Mouse (Mus musculus): ENCODE measurements around the gene Sigmar1.
"Not testable (repeated sequence)": the region's sequence is repeated elsewhere in the genome, so short reads cannot be mapped to it uniquely, and the experiment has no call there.

Gene Sigmar1

DNA sequence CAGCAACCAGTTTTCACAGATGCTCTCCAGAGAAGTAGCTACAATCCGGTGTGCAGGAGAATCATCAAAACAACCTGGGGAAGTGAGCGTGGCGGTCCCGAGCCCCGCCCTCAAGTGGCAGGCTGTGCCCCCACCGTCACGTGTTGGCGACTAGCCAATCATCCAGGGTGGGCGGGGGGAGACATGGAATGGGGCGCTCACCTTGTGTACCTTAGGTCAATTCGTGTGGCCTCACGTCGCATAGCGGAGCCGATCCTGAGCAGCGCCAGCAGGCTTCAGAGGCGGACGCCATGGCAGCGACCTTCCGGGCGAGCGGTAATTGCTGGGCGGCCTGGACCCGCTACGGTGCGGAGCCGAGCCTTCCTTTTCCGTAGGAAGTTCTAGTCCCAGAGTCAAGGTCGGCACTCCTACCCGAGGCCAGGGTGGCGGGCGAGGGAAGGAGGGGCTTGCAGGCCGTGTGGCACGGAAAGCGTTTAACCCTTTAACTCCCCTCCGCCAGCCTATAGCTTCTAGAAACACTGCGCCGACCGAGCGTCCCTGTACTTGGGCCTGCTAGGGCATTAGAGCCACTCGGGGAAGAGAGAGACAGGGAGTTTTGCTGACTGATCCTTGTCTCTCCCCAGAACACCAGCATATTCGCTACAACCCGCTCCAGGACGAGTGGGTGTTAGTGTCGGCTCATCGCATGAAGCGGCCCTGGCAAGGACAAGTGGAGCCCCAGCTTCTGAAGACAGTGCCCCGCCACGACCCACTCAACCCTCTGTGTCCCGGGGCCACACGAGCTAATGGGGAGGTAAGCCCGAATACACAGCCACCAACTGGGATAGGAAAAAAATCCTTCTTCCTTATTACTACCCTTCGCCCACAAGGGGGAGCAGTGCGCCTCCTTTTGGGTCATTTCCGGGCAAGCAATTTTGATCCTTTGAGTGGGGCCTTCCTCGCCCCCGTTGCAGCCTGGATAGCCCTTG, at the start of gene Sigmar1:
TSS of gene Sigmar1 (minus strand) at position 820 of the 968 bp plus-strand sequence.
- DNase-seq (ENCODE audit: low read depth, low spot score) = peak; percentile 97

DNA sequence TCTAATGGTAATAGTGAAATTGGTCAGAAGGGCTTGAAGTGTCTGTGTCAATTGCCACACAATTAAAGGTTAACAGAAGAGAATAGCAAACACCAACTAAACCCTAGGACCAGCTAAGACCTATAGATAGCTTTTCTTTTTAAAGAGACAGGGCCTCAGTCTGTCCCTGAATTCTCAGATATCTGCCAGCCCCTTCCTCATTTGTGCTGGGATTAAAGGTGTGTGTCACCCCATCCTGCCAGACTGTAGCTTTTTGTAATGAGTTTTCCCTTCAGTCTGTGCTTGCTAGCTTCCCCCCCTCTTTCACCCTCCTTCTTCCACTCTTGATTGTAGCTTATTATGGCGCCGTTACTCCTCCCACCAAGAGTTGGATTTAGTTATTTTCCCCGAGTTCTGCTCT, 27.2 kb upstream of the Sigmar1 start:
- not testable (repeated sequence) for DNase-seq (ENCODE audit: low read depth, low spot score)

DNA sequence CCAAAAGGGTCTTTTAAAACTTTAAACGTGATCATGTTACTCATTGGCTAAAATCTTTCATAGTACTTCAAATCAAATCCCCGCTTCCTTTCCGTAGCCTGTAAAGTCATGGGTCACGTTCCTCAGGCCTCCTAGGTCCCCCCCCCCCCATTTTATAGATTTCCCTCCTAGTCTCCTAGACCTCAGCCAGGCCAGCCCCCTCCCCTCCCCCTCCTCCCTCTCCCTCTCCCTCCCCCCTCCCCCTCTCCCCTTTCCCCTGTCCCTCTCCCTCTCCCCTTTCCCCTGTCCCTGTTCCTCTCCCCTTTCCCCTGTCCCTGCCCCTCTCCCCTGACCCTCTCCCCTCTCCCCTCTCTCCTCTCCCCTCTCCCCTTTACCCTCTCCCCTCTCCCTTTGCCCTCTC, 26.8 kb upstream of the Sigmar1 start:
- DNase-seq (ENCODE audit: low read depth, low spot score) = not testable (repeated sequence)

- DNase-seq (ENCODE audit: low read depth, low spot score) = not testable (repeated sequence)
Observed at GRCm38 (mm10) chr4:41781748-41782485, 26.0 kb upstream of the Sigmar1 start.

DNA sequence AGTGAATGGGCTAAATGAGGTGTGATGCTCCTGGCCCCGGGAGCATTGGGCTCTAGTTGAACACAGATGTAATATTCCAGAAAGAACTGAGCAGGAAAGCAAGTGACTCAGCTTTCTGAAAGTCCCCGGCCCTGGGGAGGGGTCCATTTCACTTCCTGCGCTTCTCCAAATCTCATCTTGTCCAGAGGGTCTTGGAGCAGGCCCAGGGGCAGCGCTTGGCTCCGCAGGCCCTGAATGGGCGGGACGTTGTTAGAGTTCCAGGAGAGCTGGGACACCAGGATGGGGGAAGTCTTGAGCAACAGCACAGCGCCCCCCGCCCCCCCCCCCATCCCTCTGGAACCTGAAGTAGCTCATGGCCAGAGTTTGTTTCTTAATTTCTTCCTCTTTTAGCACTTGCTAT, 25.3 kb upstream of the Sigmar1 start:
- DNase-seq (ENCODE audit: low read depth, low spot score) = not testable (repeated sequence)

DNA sequence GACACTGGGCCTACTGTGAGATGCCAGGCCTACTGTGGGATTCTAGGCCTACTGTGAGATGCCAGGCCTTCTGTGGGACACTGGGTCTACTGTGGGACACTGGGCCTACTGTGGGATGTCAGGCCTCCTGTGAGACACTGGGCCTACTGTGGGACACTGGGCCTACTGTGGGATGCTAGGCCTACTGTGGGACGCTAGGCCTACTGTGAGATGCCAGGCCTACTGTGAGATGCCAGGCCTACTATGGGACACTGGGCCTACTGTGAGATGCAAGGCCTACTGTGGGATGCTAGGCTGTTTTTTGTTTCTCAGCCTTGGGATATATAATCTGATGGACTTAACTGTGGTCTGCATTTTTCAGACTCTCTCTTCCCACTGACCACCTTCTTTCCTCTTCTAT, 19.9 kb upstream of the Sigmar1 start:
- DNase-seq (ENCODE audit: low read depth, low spot score) = not testable (repeated sequence)

- DNase-seq (ENCODE audit: low read depth, low spot score) = not testable (repeated sequence)
Observed at GRCm38 (mm10) chr4:41774506-41774905, 18.5 kb upstream of the Sigmar1 start.

- peak; percentile 83 for DNase-seq (ENCODE audit: low read depth, low spot score)
Observed at GRCm38 (mm10) chr4:41774002-41774401, 18.0 kb upstream of the Sigmar1 start, which contains the start of gene Ccl27a. Gene Ccl27a, minus strand, starts transcription at chr4:41774247.

GRCm38 (mm10) chr4:41773502-41773901, 17.5 kb upstream of the Sigmar1 start:
- DNase-seq (ENCODE audit: low read depth, low spot score) = peak; percentile 75

- not testable (repeated sequence) for DNase-seq (ENCODE audit: low read depth, low spot score)
Observed at GRCm38 (mm10) chr4:41772946-41773345, 17.0 kb upstream of the Sigmar1 start.

- DNase-seq (ENCODE audit: low read depth, low spot score) = not testable (repeated sequence)
Observed at GRCm38 (mm10) chr4:41767301-41767700, 11.3 kb upstream of the Sigmar1 start.

- not testable (repeated sequence) for DNase-seq (ENCODE audit: low read depth, low spot score)
Observed at GRCm38 (mm10) chr4:41763176-41763575, 7.2 kb upstream of the Sigmar1 start.

DNA sequence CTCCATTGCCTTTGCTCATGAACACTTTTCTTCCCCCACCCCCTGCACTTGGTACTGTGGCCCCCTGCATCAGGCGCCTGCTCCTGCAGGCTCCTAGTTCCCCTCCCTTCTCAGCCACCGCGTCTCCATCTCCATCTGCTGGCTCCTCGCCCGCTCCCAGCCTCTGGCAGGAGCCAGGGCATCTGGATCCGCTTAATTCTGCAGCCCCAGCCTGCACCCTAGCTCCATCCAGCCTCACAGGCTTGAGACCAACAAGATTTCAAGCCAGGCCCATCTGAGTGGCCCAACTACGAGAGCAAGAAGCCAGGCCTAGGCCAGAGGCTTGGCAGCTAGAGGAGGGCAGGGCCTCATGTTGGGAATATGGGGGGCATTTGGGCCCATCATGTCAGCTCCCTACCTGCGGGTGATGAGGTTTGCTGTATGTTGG, 6.7 kb upstream of the Sigmar1 start:
- DNase-seq (ENCODE audit: low read depth, low spot score) = not testable (repeated sequence)

DNA sequence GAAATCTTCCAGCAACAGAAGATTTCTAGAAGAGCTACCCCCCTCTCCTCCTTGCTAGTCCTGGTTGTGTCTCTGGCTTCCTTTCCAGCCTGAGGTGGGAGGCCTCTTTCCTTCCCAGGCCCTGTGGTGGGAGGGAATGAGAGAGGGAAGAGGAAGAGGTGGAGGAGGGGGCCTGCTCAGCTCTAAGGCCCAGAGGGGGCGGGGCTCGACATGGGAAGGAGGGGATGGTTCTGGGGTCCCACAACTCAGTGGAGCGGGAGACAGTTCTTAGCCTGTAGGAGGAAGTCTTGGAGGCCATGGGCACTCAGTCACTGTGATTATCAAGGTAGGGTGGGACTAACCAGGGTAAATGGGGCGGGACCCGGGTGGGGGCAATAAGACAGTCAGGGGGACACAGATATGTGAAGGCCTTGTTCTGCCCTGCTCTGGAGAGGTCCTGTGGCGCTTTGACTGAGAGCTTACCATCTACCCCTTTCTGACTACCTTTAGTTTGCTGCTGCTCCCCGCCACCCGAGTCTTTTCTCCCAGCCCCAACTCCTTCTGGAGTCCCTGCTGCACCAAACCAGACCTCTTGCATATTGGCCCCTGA, 6.2 kb upstream of the Sigmar1 start:
- no peak for DNase-seq (ENCODE audit: low read depth, low spot score)

GRCm38 (mm10) chr4:41761680-41762079, 5.7 kb upstream of the Sigmar1 start:
- no peak for DNase-seq (ENCODE audit: low read depth, low spot score)

- DNase-seq (ENCODE audit: low read depth, low spot score) = no peak
Observed at GRCm38 (mm10) chr4:41760911-41761310, 5.0 kb upstream of the Sigmar1 start.

- peak; percentile 96 for DNase-seq (ENCODE audit: low read depth, low spot score)
Observed at GRCm38 (mm10) chr4:41760288-41760721, 4.3 kb upstream of the Sigmar1 start.

DNA sequence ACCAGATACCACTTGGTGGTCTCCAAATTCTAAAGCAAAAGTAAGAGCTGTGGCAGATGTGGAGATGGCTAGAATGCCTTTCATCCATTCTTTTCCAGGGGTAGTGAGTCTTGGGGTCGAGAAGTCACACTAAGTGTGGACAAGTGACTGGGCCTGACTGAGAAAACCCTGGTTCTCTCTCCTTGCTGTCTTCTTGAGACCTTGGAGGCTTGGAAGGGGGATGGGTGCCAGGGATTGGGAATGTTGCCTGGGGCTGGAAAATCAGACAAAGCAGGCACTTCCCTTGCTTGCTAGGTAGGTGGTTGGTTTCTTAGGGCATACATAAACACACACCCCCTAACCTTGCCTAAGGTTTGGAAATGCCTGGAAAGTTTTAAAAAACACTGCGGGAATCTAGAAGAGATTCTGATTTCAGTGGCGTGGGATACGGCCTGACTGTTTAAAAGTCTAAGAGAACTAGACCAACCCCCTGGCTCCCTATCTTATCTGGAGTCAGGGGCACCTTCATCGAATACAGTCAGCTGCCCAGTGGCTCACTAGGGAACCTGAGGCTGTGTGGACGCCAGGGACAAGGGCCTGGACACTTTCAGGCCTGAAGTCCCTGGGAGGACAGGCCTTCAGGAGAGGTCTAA, 3.8 kb upstream of the Sigmar1 start:
- DNase-seq (ENCODE audit: low read depth, low spot score) = peak; percentile 24

- DNase-seq (ENCODE audit: low read depth, low spot score) = no peak
Observed at GRCm38 (mm10) chr4:41759206-41759605, 3.2 kb upstream of the Sigmar1 start.

DNA sequence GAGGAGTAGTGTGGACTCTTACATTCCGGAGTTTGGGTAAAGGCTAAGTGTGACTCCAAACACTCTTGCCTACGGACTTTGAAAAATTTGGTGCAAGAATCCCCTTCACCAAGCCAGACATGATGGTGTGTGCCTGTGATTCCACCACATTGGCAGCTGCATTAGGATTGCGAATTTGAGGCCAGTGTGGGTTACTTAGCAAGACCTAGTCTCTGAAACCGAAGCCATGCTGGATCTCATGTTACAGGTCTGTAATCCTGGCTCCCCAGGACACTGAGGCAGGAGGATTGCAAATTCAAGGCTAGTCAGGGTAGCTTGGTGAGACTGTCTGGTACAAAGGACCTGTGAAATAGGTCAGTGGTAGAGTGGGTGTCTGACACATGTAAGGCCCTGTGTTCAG, 2.7 kb upstream of the Sigmar1 start:
- DNase-seq (ENCODE audit: low read depth, low spot score) = no peak

DNA sequence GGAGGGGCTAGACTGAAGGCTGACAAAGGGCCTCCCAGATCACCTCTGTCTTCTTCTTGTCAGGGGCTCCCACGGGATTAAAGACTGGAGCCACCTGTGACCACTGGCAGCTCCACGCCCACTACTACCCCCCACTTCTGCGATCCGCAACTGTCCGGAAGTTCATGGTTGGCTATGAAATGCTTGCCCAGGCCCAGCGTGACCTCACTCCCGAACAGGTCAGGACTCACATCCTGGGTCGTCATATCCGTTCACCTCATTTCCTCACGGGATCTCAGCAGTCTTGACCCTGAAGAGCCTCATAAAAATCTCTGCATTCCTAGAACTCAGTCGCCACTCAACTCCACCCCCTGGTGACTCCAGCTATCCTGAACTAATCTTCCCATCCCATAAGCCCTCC, 2.1 kb upstream of the Sigmar1 start:
- DNase-seq (ENCODE audit: low read depth, low spot score) = peak; percentile 57

Measured in R1 (cell line).